Mouse (Mus musculus) kidney, adult 2 months (tissue): ENCODE results near the gene Nat10. TPM values are rescaled to one million over a fixed set of nuclear protein-coding genes. Genes with fewer than 3 reads are reported as not detected.

Source experiments
- DNase-seq: peaks from one replicate; pipeline ENCODE4 v3.0.0; 2021
- H3K27ac ChIP-seq: fragments of 200-500 bp; 2 replicates; pipeline ENCODE4 v1.5.1; 2012; ENCODE audit warnings: low read depth, low read length, control low read depth, inconsistent platforms; ENCODE audit not compliant: insufficient read depth
- H3K27me3 ChIP-seq: fragments of 200-500 bp; replicated peaks from 2 replicates; pipeline ENCODE4 v1.6.1; 2012; ENCODE audit warnings: mild to moderate bottlenecking, moderate library complexity, low read length, inconsistent platforms; ENCODE audit not compliant: control insufficient read depth, insufficient read depth
- H3K36me3 ChIP-seq: fragments of 200-500 bp; 2 replicates; pipeline ENCODE4 v1.6.1; 2012; ENCODE audit warnings: mild to moderate bottlenecking, moderate library complexity, low read length, inconsistent platforms; ENCODE audit not compliant: control insufficient read depth, insufficient read depth
- H3K4me1 ChIP-seq: fragments of 200-500 bp; 2 replicates; pipeline ENCODE4 v1.6.1; 2011; ENCODE audit warnings: low read length; ENCODE audit not compliant: control insufficient read depth, insufficient read depth
- H3K4me3 ChIP-seq: fragments of 200-500 bp; 2 replicates; pipeline ENCODE4 v1.5.1; 2011; ENCODE audit warnings: mild to moderate bottlenecking, low read depth, low read length, control low read depth; ENCODE audit not compliant: insufficient read depth
- CTCF ChIP-seq: fragments of 200-500 bp; conservative IDR thresholded peaks from 2 replicates; pipeline ENCODE4 v1.5.1; 2011; ENCODE audit warnings: low read depth, mild to moderate bottlenecking, control low read depth, low read length, moderate library complexity, mixed read lengths; ENCODE audit not compliant: insufficient read depth, insufficient read length
- POLR2A ChIP-seq: fragments of 200-500 bp; IDR thresholded peaks from one replicate; pipeline ENCODE4 v1.6.1; 2011; ENCODE audit warnings: low read depth, low read length, control low read depth
- WGBS: fragments of 180-500 bp; shearing (Covaris S2); methylation state at CpG from one replicate; pipeline ENCODE4 v1.1.7; 2018; 5-methylcytosine and 5-hydroxymethylcytosine counted together
- polyA plus RNA-seq: library from polyadenylated mRNA; depleted of rRNA; stranded (reverse); fragments of >200 nt; gene quantifications from 2 replicates; pipeline ENCODE4 v1.2.3, GENCODE M21; 2012

The Nat10 gene
- polyA plus RNA-seq, 1 experiment, result 23.8 TPM

- Histone ChIP-seq H3K36me3 (peaks cover 2% of the 10 kb centered on the region; the same call in 1 of the 2 replicates), H3K4me3 (no peak overlapping the region), H3K4me1 (peaks cover 4% of the 10 kb centered on the region; the same call in 1 of the 2 replicates), H3K27me3 (no peaks in the 10 kb centered on the region), H3K27ac (no peak overlapping the region)
- peak; percentile 93 for DNase-seq
- 25% methylated on average over 11 of the region's 11 CpGs for WGBS
- no peak for TF ChIP-seq POLR2A
- 0 out of 2 replicates have a peak, but pooled peaks have one; percentile 22 for TF ChIP-seq CTCF
Measured at GRCm38 (mm10) chr2:103706226-103706625, 54.8 kb downstream of the Nat10 start.

- no peak for DNase-seq
- Histone ChIP-seq H3K27me3 (no peaks in the 10 kb centered on the region), H3K27ac (no peak overlapping the region), H3K4me3 (no peak overlapping the region), H3K36me3 (peaks cover 2% of the 10 kb centered on the region; the same call in 1 of the 2 replicates), H3K4me1 (peaks cover 4% of the 10 kb centered on the region; the same call in 1 of the 2 replicates)
- 73% methylated on average over 4 of the region's 4 CpGs for WGBS
- TF ChIP-seq POLR2A (no peak), CTCF (no peak)
Measured at GRCm38 (mm10) chr2:103705826-103706225, 55.2 kb downstream of the Nat10 start.

- TF ChIP-seq POLR2A (no peak), CTCF (no peak)
- peaks cover 2% of the 10 kb centered on the region; the same call in 1 of the 2 replicates for H3K36me3 ChIP-seq
- H3K27me3 ChIP-seq, result no peaks in the 10 kb centered on the region
- DNase-seq, result no peak
- no peak overlapping the region for H3K27ac ChIP-seq
- no peak overlapping the region for H3K4me3 ChIP-seq
- peaks cover 4% of the 10 kb centered on the region; the same call in 1 of the 2 replicates for H3K4me1 ChIP-seq
- 52% methylated on average over 4 of the region's 4 CpGs for WGBS
Measured at GRCm38 (mm10) chr2:103703865-103704264, 57.2 kb downstream of the Nat10 start.

- peaks cover 4% of the 10 kb centered on the region; the same call in 1 of the 2 replicates for H3K4me1 ChIP-seq
- no peak for DNase-seq
- TF ChIP-seq POLR2A, result no peak
- TF ChIP-seq CTCF, result no peak
- H3K4me3 ChIP-seq, result no peak overlapping the region
- 76% methylated on average over 10 of the region's 10 CpGs for WGBS
- H3K27ac ChIP-seq, result no peak overlapping the region
- peaks cover 2% of the 10 kb centered on the region; the same call in 1 of the 2 replicates for H3K36me3 ChIP-seq
- H3K27me3 ChIP-seq, result no peaks in the 10 kb centered on the region
Measured at GRCm38 (mm10) chr2:103703336-103703735, 57.7 kb downstream of the Nat10 start.

- WGBS, result 83% methylated on average over 12 of the region's 12 CpGs
- Histone ChIP-seq H3K27ac (no peak overlapping the region), H3K4me3 (no peak overlapping the region), H3K4me1 (no peaks in the 10 kb centered on the region; the same call in 1 of the 2 replicates), H3K27me3 (no peaks in the 10 kb centered on the region), H3K36me3 (peaks cover 2% of the 10 kb centered on the region; the same call in 1 of the 2 replicates)
- no peak for DNase-seq
- TF ChIP-seq POLR2A (no peak), CTCF (no peak; the same call in 1 of the 2 replicates)
Measured at GRCm38 (mm10) chr2:103700514-103700913, 60.6 kb downstream of the Nat10 start.

GRCm38 (mm10) chr2:103696177-103696576 lies 64.9 kb downstream of the Nat10 start:
- no peaks in the 10 kb centered on the region; the same call in 1 of the 2 replicates for H3K4me1 ChIP-seq
- WGBS, result 46% methylated on average over 3 of the region's 3 CpGs
- TF ChIP-seq POLR2A (no peak), CTCF (no peak)
- H3K36me3 ChIP-seq, result no peaks in the 10 kb centered on the region
- H3K27me3 ChIP-seq, result no peaks in the 10 kb centered on the region
- no peak overlapping the region for H3K27ac ChIP-seq
- DNase-seq, result peak; percentile 68
- no peak overlapping the region for H3K4me3 ChIP-seq

GRCm38 (mm10) chr2:103694777-103695563 lies 66.1 kb downstream of the Nat10 start:
- Histone ChIP-seq H3K4me1 (no peaks in the 10 kb centered on the region; the same call in 1 of the 2 replicates), H3K4me3 (no peak overlapping the region), H3K27me3 (no peaks in the 10 kb centered on the region), H3K27ac (no peak overlapping the region), H3K36me3 (no peaks in the 10 kb centered on the region)
- no peak for DNase-seq
- TF ChIP-seq CTCF, result no peak
- no peak for TF ChIP-seq POLR2A
- WGBS, result 93% methylated on average over 4 of the region's 4 CpGs
